Mouse (Mus musculus) urinary bladder, postnatal 14 days (tissue): ENCODE results near the gene Hlcs.

Experiments used
- DNase-seq: peaks from one replicate; pipeline ENCODE4 v3.0.0; 2021; ENCODE audit warnings: low spot score

The Hlcs gene

DNA sequence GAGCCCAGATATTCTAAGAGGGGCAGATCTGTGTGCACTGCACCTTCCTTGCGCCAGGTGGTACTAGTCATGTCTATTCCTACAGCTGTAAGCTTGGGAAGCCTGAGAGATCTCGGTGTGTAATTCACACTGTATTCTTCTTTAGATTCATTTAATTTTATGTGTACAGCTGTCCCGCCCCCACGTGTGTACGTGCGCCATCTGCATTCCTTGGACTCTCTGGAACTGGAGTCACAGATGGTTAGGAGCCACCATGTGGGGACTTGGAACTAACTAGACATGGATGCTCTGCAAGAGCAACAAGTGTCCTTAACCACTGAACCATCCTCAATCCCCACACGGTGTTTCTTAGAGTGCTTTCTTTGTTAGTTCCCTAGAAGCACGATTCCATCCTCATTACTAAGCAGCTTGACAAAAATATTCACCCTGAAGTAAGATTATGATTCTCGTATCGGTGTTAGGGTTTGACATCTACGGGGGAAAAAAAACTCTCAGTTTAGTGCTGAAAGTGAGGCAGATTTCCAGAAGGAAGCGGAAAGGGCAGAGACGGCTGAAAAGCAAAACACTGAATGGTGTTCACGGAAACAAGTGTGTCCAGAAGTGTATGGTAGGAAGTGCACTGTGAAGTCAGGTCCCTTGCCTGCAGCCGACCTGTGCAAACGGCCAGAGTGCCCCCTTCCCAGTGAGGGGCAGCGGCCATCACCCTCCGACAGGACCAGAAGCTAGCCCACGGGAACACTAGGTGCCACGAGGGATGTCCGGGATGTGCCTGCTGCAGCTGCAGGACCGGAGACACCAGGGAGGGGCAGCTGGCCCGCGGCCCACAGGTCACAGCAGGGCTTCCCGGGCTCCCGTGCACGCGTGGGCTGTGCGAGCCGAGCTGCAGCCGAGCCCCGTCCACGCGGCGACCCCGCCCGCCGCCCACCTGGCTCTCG, 24.0 kb downstream of the Hlcs start:
- DNase-seq = no peak

DNA sequence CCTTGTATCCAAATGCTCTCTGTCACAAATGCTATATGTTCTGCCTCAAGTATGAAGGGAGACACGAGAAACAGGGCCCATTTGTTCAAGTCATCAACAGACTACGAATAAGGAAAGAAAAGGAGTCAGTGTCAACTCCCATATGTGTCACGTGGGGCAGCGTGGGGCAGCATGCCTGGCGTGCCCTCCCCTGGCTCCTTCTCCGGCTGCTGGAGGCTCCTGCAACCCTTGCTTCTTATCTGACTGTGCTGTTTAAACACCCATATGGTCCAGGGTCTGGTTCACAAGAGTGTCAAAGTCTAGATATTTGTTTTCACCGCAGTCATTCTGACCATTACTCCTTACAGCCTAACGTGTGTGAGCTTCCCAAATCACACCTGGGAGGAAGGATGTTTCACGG, 25.5 kb downstream of the Hlcs start:
- no peak for DNase-seq

DNA sequence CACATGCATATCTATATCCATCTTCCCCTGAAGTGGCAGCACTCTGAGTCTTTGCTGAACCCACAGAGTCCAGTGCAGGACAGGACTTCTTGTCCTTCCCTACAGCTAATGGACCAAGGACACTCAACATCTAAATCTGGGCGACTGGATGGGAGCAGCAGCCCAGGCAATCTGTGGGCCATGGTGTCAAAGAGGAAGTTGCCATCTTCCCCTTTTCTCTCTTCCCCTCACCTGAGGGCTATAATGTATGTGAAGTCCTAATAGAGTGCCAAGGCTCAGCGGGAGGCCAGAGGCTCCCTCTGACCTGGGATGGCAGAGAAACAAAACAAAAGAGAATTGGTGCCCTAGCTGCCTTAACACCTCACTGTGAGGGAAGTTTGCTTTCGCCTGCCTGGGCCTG, 29.4 kb downstream of the Hlcs start:
- no peak for DNase-seq

DNA sequence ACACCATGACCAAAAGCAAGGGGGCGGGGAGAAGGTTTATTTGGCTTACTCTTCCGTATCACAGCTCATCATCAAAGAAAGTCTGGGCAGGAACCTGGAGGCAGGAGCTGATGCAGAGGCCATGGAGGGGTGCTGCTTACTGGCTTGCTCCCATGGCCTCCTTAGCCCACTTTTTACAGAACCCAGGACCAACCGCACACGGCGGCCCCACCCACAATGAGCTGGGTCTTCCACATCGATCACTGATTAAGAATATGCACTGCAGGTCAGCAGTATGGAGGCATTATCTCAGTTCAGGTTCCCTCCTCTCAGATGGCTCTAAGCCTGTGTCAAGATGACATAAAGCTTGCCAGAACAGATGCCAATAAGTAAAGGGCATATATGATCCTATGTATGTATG, 42.5 kb downstream of the Hlcs start:
- DNase-seq = no peak

DNA sequence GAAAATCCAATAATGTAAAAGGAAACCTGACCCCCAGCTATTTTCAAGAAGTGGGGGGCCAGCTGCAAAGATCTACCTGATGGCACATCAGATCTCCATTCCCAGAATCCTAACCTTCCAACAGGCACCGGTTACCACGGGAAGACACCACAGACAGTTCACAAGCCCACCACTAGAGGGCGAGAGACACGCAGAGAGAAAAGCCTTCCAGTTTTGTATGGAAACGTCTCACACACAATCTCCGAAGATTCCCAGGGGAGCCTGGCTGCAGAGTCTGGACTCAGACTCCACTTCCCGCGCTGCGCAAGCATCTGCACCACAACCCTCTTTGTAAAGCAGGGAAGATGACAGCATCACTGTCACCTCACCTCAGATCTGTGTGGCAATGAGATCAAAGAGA, 43.7 kb downstream of the Hlcs start:
- DNase-seq = peak; percentile 90

DNA sequence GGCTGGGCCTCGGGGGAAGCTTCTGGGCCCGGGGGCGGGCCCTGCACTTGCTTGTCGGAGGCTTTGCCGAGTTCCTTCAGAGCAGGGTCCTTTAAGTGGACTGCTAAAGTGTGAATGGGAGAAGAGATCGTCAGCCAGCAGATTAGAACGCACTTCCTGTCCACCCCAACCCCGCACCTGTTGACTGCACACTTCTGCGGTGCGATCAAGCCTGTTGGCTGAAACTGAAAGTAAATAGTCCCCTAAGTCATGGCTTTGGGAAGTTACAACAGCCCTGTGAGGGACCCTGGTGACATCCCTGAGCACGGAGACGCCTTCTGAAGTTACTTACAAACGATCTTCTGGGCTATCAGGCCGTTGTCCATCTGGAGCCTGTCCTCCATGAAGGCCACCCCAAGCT, 45.2 kb downstream of the Hlcs start:
- no peak for DNase-seq

DNA sequence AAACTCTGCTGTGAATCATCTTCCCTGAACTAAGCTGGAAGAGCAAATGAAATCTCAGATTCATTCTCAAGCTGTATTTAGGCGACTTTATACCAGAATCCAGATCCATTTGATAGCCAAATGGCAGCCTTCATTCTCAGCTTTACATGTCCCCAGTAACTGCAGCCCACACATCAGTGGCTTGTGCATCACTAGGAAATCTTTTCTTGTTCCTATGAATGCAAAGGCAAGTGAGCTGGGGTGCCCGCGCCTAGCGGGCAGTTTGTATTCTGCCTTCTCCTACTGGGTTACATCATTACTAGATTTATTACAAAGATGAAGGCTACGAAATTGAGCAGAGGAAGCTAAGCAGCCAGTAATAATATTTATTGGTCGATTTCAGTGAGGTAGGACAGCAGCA, 48.8 kb downstream of the Hlcs start:
- DNase-seq = no peak

DNA sequence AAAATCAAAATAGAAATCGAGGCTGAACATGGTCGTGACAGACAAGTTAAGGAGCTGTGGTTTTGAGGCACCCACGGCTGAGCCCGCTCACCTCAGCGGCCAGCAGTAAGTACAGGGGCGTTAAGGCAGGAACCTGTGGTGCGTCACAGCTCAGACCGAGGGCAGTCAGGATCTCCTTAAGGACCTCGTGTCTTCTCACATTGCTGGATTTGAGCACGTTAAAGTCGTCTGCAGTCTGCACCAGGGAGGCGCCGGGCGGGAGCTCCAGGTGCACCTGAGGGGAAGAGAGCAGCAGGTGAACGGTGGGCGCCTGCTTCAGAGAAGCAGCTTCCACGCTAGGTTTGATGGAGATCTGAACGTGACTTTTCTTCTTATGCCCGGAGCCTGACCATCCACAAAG, 50.9 kb downstream of the Hlcs start:
- DNase-seq = no peak

DNA sequence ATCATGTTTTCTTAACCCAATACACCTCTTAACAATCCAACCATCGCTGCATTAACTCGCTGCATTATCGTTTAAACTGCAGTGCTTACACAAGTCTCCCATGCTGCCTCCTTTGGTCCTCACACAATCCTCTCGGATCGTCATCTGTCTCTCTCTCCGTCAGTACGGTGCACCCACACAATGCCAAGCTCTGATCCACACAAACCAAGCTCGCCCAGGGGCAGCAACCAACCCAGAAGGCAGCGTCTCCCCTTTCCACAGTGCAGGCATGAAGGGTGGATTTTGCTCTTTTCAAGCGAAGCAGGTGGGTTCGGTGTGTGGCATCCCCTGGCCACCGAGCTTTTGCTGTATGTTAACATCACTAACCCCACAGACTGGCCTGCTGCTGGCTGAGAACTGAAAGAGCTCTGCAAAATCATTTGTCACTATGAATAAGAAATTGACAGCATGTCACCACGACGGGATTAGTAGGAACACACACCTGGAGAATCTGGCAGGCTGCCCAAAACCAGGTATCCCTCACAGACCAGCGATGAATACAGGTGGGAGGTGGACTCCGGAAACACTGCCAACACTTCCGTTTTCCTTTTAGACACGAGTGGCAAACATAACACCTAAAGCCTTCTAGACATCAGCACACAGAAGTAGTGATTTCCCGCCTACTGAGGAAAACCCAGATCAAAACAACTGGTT, 52.3 kb downstream of the Hlcs start:
- no peak for DNase-seq

DNA sequence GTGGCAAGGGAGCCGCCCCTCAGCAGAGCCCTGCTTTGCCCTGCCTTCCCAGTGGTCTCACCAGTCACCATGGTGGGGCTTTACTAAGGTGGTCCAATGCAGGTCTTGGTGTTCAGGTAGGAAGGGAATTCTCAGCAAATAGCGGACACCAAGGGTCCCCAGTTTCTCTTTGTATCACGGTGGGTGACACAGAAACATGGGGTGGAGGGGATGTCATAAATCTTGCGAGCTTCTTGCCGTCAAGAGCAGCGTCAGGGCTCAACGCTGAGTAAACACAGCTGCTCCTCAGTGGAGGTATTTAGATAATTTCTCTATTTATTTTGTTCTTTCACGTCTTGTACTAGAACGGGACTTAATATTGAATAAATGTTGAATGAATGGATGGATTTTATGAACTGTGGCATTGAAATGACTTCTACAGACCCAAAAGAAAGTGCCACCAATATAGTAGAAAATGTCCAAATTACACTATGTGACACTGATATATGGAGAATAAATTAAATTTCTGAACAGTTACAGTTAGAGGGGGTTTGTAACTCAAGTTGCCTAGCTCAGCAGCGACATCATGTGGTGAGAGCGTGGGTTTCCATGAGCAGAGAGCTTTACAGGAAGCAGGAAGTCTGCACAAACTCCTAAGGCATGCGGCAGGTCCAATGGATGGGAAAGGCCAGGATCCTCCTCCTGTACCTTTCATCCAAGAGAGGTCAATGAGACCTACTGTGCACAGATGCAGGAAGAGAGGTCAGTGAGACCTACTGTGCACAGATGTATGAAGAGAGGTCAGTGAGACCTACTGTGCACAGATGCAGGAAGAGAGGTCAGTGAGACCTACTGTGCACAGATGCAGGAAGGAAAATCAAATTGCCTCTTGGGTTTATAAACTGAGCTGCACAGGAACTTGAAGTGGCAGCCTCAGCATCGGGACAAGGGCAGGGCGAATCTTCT, 54.7 kb downstream of the Hlcs start:
- peak; percentile 84 for DNase-seq

DNA sequence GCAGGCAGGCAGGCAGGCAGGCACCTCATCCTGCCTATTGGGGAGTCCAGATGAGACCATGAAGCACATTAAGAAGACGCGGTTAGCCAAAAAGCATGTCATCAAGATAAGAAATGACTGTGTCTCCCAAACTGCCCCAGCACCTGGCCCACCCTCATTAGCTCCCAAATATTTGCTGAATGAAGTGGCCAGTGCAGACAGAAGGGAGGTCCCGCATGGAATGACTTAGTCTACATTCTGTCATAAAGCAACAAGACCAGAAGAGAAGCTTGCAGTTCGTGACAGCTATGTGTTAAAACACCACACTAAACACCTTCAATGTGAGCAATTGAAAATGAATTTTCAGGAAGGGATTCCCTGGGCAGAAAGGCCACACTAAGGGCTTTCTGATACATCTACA, 57.8 kb downstream of the Hlcs start:
- DNase-seq = no peak

DNA sequence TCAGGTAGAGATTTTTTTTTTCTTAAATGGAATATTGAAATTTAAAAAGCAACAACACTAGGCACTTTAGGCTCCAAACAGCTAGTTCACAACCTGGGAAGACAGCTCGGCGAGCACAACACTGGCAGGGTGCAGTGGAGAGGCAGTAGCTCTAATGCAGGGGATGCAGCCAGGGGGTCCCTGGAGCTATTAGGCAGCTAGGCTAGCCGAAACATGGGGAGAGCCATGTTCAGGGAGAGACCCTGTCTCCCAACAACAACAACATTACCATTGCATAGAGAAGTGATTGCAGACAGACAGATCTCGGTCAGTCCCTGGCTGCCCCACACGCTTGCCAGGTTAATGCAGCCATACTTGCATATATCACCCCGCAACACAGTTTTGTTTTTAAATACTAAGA, 58.3 kb downstream of the Hlcs start:
- DNase-seq = no peak

DNA sequence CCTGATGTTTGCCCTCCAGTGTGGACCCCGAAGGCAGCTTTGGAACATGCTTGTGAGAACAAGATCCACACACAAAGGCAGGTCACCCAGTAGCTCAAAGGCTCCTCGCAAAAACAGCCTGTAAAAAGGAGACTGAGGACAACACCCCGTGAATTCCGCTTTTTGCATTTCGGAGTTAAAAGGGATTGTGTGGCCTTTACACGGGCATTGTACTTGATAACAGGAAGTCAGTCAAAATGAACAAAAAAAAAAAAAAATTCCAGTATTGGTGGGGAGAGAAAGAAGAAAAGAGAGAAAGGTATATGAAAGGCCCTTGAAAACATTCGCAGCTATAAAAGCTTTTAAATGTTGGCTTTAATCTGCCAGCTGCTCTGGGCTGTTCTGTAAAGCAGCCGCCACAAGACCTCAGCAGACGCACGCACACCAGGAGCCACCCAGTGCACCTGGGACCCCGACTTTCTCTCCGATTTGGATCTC, 58.9 kb downstream of the Hlcs start:
- no peak for DNase-seq

DNA sequence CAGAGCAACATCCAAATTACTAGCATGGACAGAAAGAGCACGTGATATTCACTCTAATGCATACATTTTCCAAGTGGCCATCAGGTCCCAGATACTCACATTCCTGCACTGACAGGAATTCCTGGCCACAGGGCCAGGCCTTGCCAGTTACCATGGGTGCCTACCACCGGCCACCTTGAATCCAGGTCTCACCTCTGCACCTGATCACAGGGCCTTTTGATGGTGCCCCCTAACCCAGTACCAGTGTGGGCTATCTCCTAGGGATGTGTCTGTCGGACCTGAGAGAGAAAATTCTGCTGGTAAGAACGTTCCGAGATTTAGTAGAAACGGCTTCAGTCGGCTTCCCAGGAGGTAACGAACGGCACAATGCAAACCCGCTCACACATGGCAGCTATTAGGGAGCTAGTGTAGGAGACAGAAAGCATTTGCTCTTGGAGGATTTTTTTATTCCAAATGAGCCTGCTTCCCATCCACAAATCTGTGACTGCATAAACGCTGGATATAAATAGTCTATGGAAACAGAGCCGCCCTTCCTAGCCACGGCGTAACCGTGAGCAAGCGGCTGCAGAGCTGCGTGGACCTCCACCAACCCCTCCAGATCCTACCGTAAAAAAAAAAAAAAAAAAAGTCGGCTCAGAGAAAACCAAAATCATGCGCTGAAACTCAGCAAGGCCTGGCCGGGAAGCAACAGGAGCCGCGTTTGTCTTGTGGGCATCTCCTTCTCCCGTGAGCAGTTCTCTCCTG, 59.5 kb downstream of the Hlcs start:
- no peak for DNase-seq

DNA sequence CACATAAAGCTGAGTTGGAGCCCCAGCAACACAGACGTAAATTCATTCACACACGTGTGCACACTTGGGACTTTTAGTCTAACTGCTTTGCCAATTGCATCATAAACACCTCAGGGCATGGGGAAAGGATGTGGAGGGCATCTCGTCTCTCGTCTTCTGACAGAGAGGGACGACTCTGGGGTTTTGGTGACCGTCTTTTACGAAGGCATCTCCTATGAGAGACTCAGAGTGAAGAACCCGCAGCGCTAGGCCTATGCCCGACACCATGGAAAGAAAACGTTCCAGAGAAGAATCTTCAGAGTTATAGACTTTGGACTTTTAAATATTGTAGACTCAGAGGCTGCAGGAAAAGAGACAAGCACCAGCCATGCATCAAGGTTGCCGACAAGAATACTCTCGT, 61.6 kb downstream of the Hlcs start:
- no peak for DNase-seq

DNA sequence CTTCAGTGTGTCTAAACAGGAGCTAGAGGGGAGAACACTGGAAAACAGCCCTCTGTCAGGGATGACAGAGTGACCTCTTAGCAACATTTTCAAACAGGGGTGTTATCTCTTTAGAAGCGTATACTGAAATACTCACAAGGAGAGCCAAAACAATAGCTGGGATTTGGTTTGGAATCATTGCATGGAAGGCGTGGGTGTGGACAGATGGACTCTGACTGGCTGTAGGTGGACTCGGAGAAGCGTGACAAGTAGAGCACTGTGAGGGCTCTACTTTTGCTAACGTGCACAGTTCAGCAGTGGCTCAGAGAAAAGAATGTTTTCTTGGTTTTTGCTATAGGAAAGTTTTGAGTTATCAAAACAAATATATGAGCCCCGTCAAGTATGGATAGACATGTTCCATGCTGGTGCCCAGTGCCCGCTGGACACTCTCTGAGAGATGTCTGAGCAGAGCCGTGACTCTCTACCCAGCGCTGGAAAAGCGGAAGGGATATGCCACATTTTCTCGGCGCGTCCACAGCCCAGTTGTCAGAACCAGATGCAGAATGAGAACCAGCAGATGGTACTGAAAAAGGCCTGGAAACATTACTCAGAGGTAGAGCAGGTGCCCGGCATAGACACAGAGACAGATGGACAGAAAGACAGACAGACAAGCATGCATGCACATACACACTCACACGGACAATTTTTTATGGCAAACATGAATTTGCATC, 62.6 kb downstream of the Hlcs start:
- no peak for DNase-seq

DNA sequence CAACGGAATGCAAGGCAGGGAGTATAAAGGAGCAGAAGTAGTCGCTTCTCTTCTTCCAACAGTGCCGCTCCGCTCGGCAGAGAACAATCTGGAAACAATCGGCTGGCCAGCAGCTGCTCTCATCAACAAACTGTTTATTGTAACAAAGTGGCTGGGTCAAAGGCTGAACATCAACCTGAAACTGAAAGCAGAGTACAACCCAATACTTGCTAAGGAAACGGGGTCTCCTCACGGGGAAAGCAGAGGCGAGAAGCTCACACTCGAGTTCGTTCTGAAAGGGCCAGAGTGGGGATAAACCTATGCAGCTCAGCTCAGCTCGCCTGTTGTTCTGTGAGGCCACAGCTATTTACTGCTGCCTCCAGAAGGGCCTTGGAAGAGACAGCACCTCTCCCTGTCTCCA, 63.2 kb downstream of the Hlcs start:
- DNase-seq = no peak

DNA sequence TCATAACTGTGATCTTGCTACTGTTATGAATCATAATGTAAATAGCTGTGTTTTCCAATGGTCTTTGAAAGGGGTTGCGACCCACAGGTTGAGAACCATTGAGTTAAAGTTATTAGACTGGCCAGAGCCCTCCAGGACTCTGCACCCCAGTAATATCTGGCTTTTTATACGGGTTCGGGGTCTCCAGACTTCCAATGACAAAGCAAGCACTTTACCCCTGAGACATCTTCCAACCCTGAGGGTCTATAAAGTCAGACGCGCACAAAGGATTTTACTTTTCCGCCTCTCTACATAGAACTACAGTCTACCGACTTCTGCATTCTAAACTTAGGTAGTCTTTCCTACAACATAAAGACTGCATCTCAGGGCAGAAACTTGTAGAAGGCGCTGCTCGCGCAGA, 63.7 kb downstream of the Hlcs start:
- DNase-seq = no peak

DNA sequence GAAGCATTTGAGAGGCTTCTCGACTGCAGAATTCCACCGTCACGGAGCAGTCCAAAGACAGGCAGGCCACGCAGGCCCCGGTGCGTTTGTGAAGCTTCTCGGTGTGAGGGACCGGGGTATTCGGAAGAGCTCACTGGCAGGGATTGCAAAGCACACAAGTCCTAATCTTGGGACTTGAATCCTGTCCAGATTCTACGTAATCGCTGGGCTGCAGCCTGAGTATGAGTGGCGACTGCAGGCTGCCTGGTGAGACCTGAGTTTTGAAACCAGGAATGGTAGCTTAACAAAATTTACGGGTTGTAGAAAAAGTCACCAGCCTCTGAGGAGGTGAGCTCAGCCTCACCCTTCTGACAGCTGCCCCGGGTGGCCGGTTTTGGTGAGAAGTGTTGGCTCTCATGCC, 64.7 kb downstream of the Hlcs start:
- no peak for DNase-seq

DNA sequence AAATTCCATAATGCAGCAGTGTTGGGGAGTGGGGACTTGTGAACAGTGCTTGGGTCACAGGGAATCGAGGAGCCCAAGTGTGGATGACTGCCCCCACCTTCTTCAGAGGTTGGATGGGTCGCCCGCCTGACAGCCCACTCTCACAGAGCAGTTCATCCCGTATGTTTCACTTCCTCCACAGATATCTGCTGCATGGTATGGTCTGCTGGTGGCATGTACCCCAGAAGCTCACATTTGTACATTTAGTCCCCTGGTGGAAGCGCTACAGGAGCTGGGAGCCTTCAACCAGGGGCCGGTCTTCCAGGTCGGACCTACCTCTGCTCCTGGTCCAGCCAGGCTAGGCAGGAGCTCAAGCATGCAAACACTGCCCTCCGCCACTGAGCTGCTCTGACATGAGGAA, 66.4 kb downstream of the Hlcs start:
- no peak for DNase-seq
